Mouse (Mus musculus) liver, embryonic 14.5 days (tissue): ENCODE data around the gene Fcrl5.

Source experiments
- CTCF ChIP-seq: IDR thresholded peaks from 2 replicates; pipeline ENCODE4 v1.5.1; 2016; ENCODE audit warnings: antibody characterized with exemption, low read depth, control low read depth
- EP300 ChIP-seq: IDR thresholded peaks from 2 replicates; pipeline ENCODE4 v1.6.1; 2016; ENCODE audit warnings: antibody characterized with exemption, low read depth

GRCm38 (mm10) chr3:87465454-87465853 lies 29.9 kb downstream of the Fcrl5 start:
- TF ChIP-seq EP300 (no peak), CTCF (no peak)
